Mouse (Mus musculus) testis, adult 2 months (tissue): ENCODE measurements around the gene Arntl. TPM values are rescaled to one million over a fixed set of nuclear protein-coding genes. Genes with fewer than 3 reads are reported as not detected.

Experiments
- H3K27ac ChIP-seq: fragments of 200-500 bp; 2 replicates; pipeline ENCODE4 v1.5.1; 2012; ENCODE audit warnings: low read depth, low read length; ENCODE audit not compliant: control insufficient read depth, insufficient read depth
- H3K27me3 ChIP-seq: fragments of 200-500 bp; 2 replicates; pipeline ENCODE4 v1.6.1; 2012; ENCODE audit warnings: mild to moderate bottlenecking, low read length, moderate library complexity; ENCODE audit not compliant: control insufficient read depth, insufficient read depth
- H3K36me3 ChIP-seq: fragments of 200-500 bp; 2 replicates; pipeline ENCODE4 v1.6.1; 2012; ENCODE audit warnings: mild to moderate bottlenecking, low read length; ENCODE audit not compliant: control insufficient read depth, insufficient read depth
- H3K4me1 ChIP-seq: fragments of 200-500 bp; 2 replicates; pipeline ENCODE4 v1.6.1; 2012; ENCODE audit warnings: low read length; ENCODE audit not compliant: control insufficient read depth, insufficient read depth
- H3K4me3 ChIP-seq: fragments of 200-500 bp; 2 replicates; pipeline ENCODE4 v1.5.1; 2012; ENCODE audit warnings: low read depth, mild to moderate bottlenecking, low read length, moderate library complexity, mixed read lengths; ENCODE audit not compliant: control insufficient read depth
- CTCF ChIP-seq: fragments of 200-500 bp; IDR thresholded peaks from 2 replicates; pipeline ENCODE4 v1.5.1; 2012; ENCODE audit warnings: low read depth, mild to moderate bottlenecking, inconsistent platforms, low read length, moderate library complexity; ENCODE audit not compliant: control insufficient read depth, insufficient read depth, insufficient replicate concordance
- POLR2A ChIP-seq: fragments of 200-500 bp; IDR thresholded peaks from 2 replicates; pipeline ENCODE4 v1.6.1; 2012; ENCODE audit warnings: low read depth, mild to moderate bottlenecking, inconsistent platforms, low read length, moderate library complexity; ENCODE audit not compliant: control insufficient read depth
- polyA plus RNA-seq: library from polyadenylated mRNA; depleted of rRNA; stranded (reverse); fragments of >200 nt; gene quantifications from 2 replicates; pipeline ENCODE4 v1.2.3, GENCODE M21; 2012

The Arntl gene
- polyA plus RNA-seq, 1 experiment = 2.9 TPM

DNA sequence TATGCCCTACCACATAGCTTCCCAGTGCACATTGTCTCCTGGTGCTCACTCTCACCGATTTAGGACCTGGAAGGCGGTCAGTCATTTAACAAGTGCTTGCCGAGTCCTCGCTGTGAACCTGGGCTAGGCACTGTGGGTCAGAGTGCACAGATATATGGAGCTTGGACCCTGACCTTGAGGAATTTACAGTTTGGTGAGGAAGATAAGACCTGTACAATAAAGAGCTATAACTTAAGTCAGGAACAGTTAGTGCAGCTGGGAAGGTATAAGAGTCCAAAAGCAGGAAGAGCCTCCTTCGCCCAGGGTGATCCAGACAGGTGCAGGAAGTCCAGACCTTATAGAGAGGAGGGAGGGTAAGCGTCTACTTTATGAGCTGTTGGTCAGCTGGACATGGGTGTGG is 29.2 kb upstream of the Arntl start:
- TF ChIP-seq POLR2A (no peak), CTCF (no peak)
- no peak overlapping the region for H3K27ac ChIP-seq
- H3K27me3 ChIP-seq = no peaks in the 10 kb centered on the region
- H3K4me1 ChIP-seq = no peaks in the 10 kb centered on the region
- no peak overlapping the region for H3K4me3 ChIP-seq
- no peaks in the 10 kb centered on the region for H3K36me3 ChIP-seq

DNA sequence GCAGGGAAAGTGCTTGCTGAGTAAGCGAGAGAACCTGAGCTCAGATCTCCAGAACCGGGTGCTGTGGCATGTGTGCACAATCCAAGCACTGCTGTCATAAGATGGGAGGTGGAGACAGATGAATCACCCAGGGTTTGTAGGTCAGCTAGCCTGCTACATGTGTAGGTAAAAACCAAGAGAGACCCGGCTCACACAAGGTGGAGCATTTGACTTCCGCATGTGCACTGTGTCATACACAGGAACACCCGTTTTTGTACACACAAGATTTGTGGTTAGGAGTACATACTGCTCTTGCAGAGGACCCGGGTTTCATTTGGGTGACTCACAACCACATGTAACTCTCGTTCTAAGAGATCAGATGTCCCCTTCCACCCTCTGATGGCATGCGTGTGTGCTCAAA is 23.5 kb upstream of the Arntl start:
- H3K27me3 ChIP-seq = no peaks in the 10 kb centered on the region
- H3K36me3 ChIP-seq = no peaks in the 10 kb centered on the region
- H3K4me1 ChIP-seq = no peaks in the 10 kb centered on the region
- TF ChIP-seq POLR2A (no peak), CTCF (no peak)
- H3K4me3 ChIP-seq = no peak overlapping the region
- no peak overlapping the region for H3K27ac ChIP-seq

DNA sequence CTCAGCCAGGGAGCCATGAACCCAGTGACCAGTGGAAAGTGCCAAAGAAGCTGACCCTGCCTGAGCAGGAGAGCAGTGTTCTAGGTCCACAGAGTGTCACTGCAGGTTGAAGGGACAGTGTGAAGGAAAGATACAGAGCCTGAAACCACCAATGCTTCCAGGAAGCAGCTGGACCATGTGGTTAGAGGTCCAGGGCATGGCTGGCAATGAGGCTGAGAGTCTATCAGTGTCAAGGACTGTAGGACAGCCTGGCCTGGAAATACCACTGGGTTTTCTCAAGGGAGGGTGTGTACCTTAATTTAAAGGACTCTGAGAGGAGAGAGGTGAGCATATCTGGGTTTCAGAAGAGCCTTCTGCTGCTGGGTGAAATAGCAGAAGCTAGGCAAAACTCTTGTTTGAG is 22.2 kb upstream of the Arntl start:
- no peaks in the 10 kb centered on the region for H3K4me1 ChIP-seq
- H3K4me3 ChIP-seq = no peak overlapping the region
- H3K36me3 ChIP-seq = no peaks in the 10 kb centered on the region
- TF ChIP-seq POLR2A (no peak), CTCF (no peak)
- H3K27ac ChIP-seq = no peak overlapping the region
- no peaks in the 10 kb centered on the region for H3K27me3 ChIP-seq

DNA sequence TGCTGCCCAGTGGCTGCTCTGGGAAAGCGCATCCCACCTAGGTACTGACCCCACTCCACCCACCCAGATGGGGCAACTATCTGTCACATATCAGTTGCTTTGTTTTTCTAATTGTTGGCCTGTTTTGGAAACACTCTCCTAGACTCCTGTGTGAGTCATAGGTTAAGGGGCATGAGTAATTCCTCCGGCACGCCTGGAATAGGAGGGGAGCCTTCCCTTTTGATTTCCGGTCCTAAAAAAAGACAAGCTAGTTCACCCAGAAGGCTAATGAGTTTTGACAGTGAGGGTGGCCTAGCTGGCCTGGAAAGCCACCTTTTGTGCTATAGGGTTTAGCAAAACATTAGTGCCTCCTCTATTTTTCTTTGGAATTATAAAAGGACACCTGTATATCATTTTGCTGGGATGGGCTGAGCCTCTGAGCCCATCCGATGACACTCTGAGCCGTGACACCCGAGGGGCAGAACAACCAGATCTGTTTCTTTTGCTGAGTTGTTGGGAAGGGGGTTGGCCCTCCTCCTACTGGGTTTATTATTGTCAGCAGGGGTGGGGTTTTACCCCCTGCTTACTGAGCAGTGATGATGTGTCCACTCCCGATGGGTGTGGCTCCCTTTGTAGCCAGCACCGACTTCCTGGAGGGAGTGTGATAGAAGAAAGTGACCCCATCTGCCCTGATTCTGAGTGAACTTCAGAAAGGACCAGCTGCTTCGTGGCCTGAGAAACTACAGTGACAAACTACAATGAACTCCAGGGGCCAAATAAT is 21.0 kb upstream of the Arntl start:
- no peaks in the 10 kb centered on the region for H3K4me1 ChIP-seq
- no peaks in the 10 kb centered on the region for H3K27me3 ChIP-seq
- no peaks in the 10 kb centered on the region for H3K36me3 ChIP-seq
- H3K4me3 ChIP-seq = no peak overlapping the region
- TF ChIP-seq CTCF (no peak), POLR2A (no peak)
- H3K27ac ChIP-seq = no peak overlapping the region

DNA sequence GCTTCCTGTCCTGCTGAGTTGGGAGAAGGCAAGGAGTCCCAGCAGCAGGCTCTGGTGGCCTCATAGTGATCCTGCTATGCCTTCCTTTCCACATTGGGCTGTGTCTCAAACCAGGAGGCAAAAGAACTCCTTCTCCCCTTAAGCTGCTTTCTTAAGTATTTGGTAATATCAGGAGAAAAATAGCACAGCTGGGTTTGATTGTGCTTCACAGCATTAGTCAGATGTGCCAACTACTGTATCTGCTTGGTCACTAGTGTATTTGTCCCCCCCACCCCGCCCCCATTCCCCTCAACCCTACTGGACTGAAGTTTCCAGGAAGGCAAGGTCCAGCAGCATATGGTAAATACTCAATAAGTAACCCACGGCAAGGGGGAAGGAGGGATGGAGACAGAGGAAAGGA is 19.2 kb upstream of the Arntl start:
- Histone ChIP-seq H3K27ac (no peak overlapping the region), H3K27me3 (no peaks in the 10 kb centered on the region), H3K36me3 (no peaks in the 10 kb centered on the region), H3K4me3 (no peak overlapping the region), H3K4me1 (no peaks in the 10 kb centered on the region)
- TF ChIP-seq POLR2A = no peak
- no peak for TF ChIP-seq CTCF

DNA sequence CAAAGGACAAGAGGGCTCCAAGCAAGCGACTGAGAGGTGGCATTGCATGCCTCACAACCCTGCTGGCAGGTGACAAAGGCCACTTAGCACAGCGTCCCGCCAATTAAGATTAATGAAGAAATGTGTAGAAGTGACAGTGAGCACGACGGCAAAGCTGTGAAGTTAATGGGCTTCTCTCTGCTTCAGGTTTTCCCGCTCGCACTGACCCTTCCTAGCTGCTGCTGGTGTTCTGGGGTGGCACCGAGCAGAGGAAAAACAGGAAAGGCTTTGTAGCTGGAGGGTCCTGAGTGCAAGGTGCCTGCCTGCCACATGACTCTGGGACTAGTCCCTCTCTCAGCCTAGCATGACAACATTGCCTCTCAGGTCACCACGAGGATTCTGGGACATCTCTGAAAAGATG is 18.7 kb upstream of the Arntl start:
- Histone ChIP-seq H3K36me3 (no peaks in the 10 kb centered on the region), H3K4me1 (no peaks in the 10 kb centered on the region), H3K27ac (no peak overlapping the region), H3K27me3 (no peaks in the 10 kb centered on the region), H3K4me3 (no peak overlapping the region)
- TF ChIP-seq POLR2A (no peak), CTCF (no peak)

DNA sequence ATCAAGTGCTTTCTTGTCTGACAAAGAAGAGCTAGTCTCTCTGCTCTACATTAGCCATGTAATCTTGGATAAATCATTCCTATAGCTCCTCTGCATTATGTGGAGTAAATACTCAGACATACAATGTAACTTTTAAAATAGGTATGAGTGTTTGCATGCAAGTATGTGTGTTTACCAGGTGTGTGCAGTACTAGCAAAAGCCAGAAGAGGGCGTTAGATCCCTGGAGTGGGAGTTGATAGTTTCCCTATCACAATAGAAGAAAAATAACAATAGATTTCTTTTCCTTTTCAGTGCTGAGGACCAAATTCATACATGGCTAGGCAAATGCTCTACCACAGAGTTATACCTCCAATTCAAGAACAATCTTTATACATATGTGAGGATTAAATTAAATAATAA is 15.5 kb upstream of the Arntl start:
- H3K4me3 ChIP-seq = no peak overlapping the region
- H3K36me3 ChIP-seq = no peaks in the 10 kb centered on the region
- no peaks in the 10 kb centered on the region for H3K4me1 ChIP-seq
- H3K27ac ChIP-seq = no peak overlapping the region
- no peaks in the 10 kb centered on the region for H3K27me3 ChIP-seq
- TF ChIP-seq CTCF (no peak), POLR2A (no peak)
